Mouse (Mus musculus) adipocyte (in vitro differentiated cells): ENCODE data around the gene Zfp990.
"Not testable (repeated sequence)": the region's sequence is repeated elsewhere in the genome, so short reads cannot be mapped to it uniquely, and the experiment has no call there.

Experiments
- DNase-seq: peaks from one replicate; pipeline ENCODE4 v3.0.0-alpha.2; 2016; ENCODE audit warnings: low spot score

Gene Zfp990

DNA sequence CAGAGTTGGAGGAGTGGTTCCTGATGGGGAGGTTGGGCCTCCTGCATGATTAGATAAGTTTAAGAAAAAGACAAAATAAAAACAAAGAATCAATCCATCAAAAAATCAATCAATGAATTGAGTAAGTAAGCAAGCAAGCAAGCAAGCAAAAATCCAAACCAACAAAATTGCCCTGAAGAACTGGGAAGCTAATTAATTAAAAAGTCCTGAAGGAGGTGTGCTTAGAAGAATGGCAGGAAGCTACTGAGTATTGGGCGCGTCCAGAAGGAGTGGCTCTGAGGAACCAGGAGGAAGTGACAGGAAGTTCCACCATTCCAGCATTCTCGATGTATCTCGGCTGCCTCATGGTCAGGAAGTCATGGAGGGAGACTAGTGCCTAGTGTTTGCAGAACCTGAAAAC is at the start of gene Zfp990:
Gene Zfp990 (plus strand): TSS at position 301 of the 400 bp plus-strand sequence.
- not testable (repeated sequence) for DNase-seq

DNA sequence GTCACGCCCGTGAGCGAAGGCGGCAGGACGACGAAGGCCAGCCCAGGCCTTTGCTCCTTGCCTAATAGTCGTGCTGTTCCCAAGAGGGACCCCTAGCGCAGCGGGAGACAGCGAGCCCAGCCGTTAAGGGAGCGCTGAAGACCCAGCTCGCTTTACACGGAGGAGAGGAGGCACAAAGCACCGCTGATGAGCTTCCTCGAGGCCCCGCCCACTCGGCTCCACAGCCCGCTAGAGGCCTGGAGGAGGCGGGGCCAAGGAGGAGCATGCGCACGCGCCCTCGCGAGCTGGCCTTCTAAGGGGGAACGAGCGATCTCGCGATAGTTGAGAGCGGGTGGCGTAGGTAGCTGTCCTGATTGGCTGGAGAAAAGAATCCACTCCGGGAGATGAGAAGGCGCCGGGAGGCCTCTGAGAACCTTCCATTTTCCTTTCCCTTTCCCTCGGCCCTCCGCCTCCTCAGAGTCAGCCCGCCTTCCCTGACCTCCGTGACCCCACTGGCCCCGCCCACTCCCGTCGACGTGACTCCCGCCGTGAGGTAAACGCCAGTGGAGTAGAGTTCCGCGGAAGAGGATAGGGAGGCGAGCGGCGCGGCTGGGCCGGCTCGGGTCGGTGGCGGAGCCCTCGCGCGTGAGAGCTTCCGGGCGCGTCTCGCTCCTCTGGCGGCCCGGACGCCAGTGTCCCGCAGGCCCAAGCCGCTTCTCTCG is 46.9 kb upstream of the Zfp990 start:
- not testable (repeated sequence) for DNase-seq

DNA sequence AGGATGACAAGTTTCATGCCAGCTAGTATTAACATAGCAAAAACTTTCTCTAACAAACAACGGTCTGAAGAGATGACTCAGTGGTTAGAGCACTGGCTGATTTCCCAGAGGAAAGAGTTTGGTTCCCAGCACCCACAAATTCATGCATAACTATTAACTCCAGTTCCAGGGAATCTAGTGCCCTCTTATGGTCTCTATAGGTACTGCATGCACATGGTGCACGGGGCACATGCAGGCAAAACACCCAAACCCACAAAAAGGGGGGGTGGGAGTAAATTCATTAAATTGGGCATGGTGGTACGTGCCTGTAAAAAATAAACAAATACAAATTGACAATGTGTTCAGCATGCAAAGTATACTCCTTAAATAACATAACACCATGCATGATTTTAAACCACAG is 32.4 kb upstream of the Zfp990 start:
- DNase-seq, result no peak

DNA sequence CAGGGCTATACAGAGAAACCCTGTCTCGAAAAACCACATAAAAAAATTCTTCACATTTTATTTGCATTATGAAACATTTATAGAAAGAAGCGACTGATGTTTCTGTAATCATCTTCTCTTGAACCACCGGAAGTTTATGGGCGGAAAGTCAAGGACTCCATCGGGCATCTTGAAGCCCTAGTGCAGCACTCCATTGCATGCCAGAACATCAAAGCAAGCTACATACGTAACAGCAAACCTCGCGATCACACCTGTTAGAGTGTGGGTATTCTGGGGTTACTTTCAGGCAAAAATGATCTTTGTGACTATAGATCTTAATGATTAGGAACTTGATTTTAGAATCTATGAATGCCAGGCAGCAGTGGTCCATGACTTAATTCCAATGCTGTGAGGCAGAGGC is 29.9 kb upstream of the Zfp990 start:
- not testable (repeated sequence) for DNase-seq

DNA sequence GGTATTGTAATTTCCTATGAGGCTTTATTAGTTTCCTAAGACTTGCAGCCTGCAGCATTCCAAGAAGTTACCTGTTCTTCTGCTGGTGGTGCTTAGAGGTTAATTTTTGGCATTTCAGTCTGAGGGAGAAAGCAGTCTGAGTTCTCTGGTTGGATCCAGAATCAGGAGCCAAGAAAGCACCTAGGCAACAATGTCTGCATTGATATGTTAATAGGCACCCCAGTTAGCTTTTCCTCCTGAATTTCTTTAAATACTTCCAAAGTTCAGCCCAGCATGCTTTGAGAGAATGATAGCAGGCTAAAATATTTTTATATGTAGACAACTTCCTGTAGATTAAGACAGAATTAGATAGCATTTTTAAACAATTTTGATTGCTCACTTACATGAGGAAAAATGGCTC is 21.2 kb upstream of the Zfp990 start:
- no peak for DNase-seq

DNA sequence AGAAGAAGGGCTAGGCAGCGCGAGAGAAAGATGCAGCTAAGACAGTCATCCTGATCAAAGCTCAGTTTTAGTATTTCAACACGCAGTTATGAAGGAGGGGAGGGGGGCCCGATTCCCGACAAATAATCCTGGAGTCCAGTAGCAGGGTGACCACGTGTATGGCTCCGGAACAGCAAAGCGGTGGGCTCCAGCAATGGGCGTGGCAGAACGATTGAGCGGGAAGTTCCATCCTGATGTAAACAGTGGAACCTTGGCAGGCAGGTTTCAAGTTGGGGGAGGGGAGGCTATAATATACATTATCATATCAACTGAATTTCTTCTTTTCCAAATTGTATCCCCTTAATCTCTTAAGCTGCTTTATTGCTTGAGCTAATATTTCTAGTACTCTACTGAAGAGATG is 18.4 kb upstream of the Zfp990 start:
- DNase-seq, result no peak

DNA sequence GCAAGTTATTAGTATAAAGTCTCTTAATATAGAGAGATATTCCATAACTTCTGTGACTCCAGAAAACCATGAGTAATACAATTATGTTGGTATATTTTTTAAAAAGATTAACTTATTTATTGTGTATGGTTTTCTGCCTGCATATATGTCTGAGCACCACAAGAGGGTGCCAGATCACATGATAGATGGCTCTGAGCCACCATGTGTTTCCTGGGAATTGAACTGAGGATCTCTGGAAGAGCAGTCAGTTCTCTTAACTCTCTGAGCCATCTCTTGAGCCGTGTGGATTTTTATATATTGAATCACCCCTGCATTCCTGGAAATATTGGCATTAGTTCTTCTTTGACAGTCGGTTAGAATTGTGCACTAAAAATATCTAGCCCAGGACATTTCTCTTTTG is 17.2 kb upstream of the Zfp990 start:
- DNase-seq, result not testable (repeated sequence)

DNA sequence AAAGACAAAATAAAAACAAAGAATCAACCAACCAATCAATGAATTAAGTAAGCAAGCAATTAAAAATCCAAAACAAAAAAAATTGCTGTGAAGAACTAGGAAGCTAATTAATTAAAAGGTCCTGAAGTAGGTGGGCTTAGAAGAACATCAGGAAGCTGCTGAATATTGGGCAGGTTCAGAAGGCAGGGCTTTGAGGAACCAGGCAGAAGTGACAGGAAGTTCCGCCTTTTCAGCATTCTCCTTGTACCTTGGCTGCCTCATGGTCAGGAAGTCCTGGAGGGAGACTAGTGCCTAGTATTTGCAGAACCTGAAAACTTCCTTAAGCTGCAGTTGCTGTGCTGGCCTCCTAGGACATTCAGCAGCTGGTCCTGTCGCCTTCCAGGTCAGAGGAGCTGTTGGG is 4.1 kb downstream of the Zfp990 start:
- not testable (repeated sequence) for DNase-seq

DNA sequence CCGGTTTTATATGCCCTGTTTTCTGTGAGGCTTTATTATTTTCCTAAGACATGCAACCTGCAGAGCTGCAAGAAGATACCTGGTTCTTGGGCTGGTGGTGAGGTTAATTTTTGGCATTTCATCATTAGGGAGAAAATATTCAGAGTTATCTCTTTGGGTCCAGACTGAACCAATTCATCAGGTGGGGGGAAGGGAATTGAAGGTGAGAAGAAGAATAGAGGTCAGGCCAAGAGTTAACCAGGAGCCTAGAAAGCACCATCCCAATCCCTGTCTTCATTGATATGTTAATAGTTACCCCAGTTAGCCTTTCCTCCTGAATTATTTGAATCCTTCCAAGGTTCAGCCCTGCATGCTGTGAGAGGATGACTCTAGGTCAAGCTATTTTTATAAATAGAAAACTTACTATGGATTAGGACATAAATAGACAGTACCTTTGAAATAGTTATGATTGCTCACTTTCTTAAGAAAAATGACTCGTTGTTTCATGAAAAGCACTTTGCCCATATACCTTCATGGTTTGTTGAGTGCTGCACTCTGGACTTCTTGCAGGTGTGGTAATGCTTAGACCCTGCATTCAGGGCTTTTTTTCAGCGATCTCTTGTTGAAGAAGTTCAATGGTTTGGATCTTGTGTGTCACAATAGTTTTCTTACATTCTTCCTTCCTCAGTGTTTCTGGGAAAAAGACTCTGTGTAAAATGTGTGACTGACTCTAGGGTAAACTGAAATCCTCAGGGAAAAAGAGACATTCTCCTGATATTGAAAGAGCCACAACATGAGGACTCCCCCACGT is 5.4 kb downstream of the Zfp990 start:
- DNase-seq, result not testable (repeated sequence)

DNA sequence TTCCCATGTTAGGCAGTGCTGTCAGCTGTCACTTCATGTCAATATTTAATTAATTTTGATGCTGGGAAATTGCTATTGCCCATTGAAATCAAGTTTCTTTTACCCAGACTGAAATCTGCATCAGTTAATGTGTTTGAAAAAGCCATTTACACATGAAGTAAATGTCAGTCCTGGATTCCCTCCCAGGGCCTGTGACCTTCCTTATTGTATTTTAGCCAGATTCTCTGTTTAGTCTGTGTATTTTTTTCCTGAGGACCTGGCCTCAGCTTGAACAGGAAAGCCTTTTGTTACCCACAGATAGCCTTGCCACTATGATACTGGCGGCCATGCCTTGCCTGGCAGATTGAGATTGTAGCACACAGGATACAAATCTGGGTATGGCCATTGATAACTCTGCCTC is 6.8 kb downstream of the Zfp990 start:
- DNase-seq, result not testable (repeated sequence)

DNA sequence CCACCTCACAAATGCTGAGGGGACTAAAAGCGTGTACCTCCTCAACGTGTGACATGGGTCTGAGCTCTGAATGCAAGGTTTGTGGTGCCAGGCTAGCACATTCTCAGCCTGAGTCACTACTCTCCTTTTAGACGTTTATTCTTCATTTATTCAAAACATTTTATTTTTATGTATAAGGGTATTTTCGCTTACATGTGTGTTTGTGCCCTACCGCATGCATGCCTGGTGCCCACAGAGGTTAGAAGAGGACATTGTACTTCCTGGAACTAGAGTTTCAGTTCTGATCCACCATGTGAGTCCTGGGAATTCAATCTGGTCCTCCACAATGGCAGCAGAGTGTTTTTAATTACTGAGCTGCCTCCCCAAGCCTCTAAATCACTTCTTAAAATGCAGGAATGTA is 33.3 kb downstream of the Zfp990 start:
- not testable (repeated sequence) for DNase-seq

DNA sequence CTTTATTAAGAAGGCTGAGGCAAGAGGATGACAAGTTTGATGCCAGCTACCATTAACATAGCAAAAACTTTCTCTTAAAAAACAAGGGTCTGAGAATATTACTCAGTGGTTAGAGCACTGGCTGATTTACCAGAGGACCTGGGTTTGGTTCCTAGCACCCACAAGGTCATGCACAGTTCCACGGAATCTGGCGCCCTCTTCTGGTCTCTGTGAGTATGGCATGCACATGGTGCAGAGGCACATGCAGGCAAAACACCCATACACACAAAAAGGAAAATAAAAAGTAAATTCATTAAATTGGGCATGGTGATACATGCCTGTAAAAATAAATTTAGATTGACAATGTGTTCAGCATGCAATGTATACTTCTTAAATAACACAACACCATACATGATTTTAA is 34.5 kb downstream of the Zfp990 start:
- not testable (repeated sequence) for DNase-seq

DNA sequence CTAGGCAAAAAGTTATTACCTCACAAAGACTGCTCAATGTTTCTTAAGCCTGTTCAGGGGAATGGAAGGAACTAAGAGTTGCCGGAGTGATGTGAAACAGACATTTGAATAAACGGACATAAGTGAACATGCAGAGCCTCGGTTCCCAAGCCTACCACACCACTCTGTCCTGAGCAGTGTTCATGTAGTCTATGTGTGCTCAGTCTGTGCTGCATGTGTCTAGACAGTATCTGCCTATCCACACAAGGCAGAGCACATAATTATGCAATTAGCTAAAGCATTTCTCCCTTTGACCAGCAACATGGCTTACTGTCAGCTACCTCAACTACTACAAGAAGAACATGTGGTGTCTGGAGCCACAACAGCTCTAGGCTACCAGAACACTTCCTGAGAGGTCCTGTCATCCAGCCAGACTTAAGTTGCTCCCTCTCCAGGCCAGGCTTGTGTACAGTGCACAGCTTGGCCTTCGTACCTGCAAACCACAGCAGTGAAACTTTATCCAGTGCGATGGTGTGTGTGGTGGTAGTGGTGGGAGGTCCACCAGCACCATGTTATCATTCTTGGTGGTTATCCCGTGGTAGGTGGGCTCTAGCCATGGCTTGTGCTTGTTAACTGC is 35.3 kb downstream of the Zfp990 start:
- not testable (repeated sequence) for DNase-seq

DNA sequence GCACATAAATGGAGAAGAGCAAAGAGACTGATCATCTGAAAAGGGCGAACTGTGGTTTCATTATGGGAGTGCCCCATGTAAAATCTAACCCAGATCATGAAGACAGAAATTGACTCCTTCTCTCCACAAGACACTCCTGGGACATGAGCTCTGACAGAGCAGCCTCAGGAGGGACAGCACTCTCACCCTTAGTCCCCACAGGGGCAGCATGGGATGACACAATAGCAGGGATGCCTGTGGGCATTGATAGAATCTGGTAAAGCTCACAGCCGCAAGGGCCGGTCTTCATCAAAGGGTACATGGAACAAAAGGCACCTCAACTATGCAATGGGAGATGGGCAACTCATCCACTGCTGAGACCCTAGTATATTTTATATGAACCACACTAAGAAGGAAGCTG is 35.9 kb downstream of the Zfp990 start:
- not testable (repeated sequence) for DNase-seq

DNA sequence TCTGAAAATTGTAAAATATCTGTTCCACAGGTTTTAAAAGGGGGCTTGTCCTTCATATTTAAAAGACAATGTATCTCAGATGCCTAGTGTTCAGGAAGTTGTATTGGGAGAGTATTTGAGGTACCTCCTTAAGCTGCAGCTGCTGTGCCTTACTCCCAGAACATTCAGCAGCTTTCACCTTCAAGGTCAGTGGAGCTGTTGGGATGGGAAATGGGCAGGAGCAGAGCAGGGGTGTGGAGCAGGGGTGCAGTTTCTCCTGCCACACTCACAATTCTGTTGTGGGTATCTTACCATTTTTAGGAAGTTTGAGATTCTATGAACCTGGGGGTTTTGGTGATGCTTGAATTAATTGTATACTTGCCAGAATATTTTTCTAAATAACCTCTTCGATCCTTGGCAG is 46.1 kb downstream of the Zfp990 start:
- no peak for DNase-seq

DNA sequence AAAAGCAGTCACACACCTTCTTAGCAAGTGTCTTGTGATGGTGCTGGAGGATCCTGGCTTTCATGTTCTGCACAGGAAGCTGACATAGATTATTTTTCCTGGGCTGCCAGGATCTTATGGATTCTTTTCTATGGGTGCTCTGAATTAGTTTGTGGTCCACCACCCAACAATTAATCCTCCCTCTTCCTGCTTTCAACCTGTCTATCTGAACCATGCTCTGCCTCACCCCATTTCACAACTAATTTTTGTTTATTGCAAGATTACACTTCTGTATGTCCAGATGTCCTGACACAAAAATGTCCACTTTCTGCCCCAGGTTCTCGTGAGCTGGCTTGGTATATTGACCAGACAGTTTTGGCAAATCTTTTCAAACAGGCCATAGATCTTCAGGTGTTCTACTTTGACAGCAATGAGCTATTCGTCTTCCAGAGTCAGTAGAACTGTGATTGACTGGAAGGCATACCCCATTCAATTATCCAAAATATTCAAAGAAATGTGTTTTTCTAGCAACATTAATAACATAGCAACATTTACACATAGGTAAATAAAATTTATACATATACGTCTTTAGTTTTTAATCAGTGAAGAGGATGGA is 49.0 kb downstream of the Zfp990 start:
- DNase-seq, result no peak

DNA sequence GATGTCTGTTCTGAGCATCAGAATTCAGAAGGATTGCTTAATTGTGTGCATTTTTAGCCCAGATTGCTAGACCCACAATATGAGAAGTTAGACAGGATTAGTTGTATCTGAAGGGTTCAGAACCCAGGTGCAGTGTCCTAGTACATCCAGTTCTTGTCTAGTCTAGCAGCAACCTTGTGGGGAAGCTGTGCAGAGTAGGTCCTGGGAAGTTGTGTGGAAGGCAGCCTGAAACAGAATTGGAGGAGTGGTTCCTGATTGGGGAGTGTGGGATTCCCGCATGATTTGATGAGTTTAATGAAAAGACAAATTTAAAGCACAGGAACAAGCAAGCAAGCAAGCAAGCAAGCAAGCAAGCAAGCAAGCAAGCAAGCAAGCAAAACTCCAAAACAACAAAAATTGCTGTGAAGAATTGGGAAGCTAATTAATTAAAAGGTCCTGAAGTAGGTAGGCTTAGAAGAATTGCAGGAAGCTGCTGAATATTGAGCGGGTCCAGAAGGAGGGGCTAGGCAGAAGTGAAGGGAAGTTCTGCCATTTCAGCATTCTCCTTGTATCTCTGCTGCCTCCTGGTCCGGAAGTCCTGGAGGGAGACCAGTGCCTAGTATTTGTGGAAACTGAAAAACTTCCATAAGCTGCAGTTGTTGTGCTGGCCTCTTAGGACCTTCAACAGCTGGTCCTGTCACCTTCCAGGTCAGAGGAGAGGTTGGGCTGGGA is 53.7 kb downstream of the Zfp990 start:
- DNase-seq, result no peak

DNA sequence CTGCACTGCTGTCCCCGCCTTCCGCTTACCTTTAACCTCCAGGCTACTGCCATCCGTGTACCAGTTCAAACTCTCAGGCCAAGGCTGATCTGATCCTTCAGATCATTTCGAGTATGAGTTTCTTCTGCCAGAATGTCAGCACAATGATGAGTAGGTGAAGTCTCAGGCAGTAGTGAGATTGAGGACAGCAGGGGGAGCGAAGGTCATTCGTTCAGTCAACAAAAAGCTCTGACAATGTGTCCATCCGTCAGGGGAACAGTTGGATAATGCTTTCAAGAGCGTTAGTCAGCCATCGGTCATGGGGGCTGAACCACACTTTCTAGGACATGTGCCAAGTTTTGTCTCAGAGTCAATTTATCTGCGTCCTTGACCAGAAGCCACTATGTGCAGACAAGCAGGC is 59.9 kb downstream of the Zfp990 start:
- not testable (repeated sequence) for DNase-seq

DNA sequence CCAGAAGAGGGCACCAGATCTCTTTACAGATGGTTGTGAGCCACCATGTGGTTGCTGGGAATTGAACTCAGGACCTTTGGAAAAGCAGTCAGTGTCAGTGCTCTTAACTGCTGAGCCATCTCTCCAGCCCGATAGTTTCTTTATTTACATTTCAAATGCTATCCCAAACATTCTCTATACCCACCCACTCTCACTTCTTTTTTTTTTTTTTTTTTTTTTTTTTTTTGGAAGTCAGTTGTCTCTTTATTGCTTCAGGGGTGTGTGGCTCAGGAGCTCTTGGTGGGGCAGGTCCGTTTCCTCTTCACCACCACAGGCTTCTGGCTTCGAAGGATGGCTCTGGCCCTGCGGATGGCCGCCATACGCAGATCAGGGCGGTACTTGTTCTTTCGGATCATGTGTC is 66.1 kb downstream of the Zfp990 start:
- DNase-seq, result not testable (repeated sequence)

DNA sequence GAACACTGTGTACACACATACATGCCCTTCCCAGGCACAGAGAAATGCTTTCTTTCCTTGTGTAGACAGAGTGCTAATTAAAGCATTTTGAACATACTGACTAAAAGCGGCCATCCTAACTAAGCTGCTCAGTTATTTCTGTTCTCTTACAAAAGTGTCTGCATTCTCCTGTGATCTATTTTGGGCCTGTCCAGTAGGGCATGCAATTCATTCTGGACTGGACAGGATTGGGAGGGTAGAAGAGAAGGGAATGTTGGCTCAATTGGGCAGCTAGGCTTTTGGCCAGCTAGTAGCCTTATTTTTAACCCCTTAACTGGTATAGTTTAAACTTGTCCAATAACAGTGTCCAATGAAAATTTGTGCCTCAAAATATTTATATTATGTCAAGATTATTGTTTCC is 69.8 kb downstream of the Zfp990 start:
- not testable (repeated sequence) for DNase-seq

DNA sequence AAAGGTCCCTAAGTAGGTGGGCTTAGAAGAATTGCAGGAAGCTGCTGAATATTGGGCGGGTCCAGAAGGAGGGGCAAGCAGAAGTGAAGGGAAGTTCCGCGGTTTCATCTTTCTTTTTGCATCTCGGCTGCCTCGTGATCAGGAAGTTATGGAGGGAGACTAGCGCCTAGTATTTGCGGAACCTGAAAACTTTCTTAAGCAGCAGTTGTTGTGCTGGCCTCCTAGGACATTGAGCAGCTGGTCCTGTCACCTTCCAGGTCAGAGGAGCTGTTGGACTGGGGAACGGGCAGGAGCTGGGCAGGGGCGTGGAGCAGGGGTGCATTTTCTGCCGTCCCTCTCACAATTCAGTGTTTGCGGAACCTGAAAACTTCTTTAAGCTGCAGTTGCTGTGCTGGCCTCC is 74.5 kb downstream of the Zfp990 start, which contains the start of gene Gm13212:
Gene Gm13212 (plus strand): TSS at position 89 of the 400 bp plus-strand sequence.
- DNase-seq, result not testable (repeated sequence)

DNA sequence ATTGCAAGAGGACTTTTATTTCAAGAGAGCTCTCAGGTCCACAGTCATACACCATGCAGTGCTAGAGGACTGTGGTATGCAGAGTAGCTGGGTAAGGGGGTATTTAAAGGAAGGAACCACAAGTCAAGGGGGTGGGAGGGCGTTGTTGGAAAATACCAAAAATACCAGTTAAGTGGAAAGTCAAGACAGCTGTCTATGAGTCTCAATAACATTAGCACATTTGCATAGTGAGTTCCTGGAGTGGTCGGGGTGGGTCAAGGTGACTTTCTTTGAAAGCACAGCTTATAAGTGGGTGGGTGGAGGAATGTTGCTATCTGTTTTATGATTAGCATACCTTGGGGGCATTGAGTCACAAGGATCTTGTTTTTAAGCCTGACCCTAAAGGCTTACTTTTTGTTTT is 75.5 kb downstream of the Zfp990 start:
- DNase-seq, result not testable (repeated sequence)
